Mouse (Mus musculus) spleen, adult 18-20 months (tissue): ENCODE results near the gene Fam222b.

ENCODE experiments used
- DNase-seq, 2 experiments: peaks; one replicate each; pipeline ENCODE4 v3.0.0; 2022; ENCODE audit warnings: mixed read lengths in 2 of 2

The Fam222b gene

GRCm38 (mm10) chr11:78166161-78166560 lies 71.7 kb downstream of the Fam222b start:
- no peak for DNase-seq

GRCm38 (mm10) chr11:78166640-78167039 lies 72.2 kb downstream of the Fam222b start:
- no peak for DNase-seq

- no peak for DNase-seq
Measured at GRCm38 (mm10) chr11:78167257-78167959, 72.9 kb downstream of the Fam222b start.

DNA sequence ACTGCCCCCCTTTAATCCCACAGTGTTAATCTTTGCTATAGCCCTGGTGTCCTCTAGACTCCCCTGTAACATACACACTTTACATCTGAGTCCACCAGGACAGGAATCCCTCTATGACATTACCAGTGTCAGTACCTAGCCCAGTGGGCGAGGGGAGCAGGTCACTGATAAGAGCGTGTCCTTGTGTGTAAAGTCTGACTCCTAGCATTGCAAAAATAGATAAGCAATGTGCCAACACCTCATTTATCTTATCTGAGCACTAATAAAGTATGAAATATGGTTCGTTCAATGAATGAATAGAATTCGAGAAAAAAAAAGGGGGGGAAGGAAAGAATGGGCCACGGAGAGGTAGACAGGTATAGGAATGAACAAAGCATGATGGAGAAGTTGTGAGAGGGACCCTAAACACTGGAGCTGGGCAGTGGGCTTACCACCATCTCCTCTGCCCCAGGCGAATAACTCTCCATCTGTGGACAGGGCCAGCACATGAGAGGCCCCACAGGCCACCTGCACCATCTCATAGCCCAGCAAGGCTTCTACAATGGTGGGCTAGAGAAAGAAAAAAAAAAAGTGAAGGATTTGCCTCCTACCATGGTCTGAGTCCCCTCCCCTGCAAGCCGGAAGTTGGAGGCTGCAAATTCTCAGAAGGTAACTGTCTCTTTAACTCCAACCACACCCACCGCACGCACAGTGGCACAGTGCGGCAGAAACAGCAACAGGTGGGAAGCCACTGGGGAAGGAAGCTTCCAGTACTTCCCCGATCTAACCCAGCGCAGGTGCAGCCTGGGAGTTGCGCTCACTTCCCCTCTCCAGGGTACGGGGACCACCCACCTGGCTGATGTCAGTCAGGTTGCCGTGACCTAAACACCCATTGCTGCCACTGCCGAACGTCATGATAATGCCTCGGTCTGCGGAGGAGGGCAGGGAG lies 74.3 kb downstream of the Fam222b start:
- DNase-seq = peak; percentile 58 to 64

GRCm38 (mm10) chr11:78170306-78170705 lies 75.8 kb downstream of the Fam222b start:
- no peak for DNase-seq

GRCm38 (mm10) chr11:78171328-78171727 lies 76.9 kb downstream of the Fam222b start:
- DNase-seq = no peak

GRCm38 (mm10) chr11:78172034-78172747 lies 77.7 kb downstream of the Fam222b start:
- no peak for DNase-seq

DNA sequence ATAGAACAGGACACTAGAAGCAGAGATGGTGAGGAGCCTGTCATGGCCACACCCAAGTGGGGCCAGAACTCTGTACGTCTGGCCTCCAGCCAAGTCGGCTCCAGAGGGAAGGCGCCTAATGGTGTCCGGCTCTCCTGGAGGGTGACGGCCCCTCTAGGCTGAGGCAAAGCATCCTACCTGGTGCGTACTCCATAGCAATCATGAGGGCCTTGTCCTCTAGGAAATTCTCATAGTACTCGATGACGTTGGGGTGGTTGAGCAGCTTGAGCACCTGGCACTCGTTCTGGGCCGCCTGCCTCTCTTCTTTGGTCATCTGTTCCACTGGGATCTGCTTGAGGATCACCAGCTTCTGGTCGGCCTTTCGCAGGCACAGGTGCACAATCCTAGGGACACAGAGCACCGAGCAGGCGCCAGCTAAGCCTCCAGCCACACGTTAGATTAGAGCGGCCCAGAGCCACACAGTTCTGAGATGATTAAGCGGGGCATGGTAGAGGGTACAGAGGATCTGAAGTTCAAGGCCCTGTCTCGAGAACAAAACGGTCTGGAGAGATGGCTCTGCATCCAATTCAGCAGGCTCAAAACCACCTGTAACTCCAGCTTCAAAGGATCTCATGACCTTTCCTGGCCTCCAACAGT lies 78.4 kb downstream of the Fam222b start:
- no peak for DNase-seq

- DNase-seq = no peak
Measured at GRCm38 (mm10) chr11:78174506-78174905, 80.0 kb downstream of the Fam222b start.

- no peak for DNase-seq
Measured at GRCm38 (mm10) chr11:78175771-78176401, 81.4 kb downstream of the Fam222b start.

GRCm38 (mm10) chr11:78176402-78176862 lies 82.0 kb downstream of the Fam222b start, which contains the start of the genes Nek8 and Tlcd1:
TSS of gene Nek8 (minus strand) at chr11:78176675.
TSS of gene Tlcd1 (plus strand) at chr11:78176711.
- peak; percentile 89 to 96 for DNase-seq

GRCm38 (mm10) chr11:78176905-78177331 lies 82.5 kb downstream of the Fam222b start:
- DNase-seq = no peak

DNA sequence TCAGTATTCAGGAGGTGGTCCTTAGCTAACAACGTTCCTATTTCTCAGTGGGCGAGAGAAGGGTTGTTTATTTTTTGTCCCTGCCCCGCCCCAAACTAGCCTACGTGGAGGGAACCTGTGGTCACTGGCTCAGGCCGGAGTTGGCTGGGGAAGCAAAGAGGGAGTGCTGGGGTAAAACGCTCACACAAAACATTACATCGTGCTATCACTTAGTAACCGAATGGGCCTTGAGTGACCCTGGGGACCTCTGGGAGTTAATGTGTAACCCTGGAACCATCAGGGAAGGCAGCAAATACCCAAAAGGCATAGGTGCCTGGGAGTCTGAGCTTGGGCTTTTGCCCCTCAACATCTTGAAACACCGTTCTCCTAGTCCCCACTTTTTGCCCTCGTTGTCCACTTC lies 83.0 kb downstream of the Fam222b start:
- no peak for DNase-seq

DNA sequence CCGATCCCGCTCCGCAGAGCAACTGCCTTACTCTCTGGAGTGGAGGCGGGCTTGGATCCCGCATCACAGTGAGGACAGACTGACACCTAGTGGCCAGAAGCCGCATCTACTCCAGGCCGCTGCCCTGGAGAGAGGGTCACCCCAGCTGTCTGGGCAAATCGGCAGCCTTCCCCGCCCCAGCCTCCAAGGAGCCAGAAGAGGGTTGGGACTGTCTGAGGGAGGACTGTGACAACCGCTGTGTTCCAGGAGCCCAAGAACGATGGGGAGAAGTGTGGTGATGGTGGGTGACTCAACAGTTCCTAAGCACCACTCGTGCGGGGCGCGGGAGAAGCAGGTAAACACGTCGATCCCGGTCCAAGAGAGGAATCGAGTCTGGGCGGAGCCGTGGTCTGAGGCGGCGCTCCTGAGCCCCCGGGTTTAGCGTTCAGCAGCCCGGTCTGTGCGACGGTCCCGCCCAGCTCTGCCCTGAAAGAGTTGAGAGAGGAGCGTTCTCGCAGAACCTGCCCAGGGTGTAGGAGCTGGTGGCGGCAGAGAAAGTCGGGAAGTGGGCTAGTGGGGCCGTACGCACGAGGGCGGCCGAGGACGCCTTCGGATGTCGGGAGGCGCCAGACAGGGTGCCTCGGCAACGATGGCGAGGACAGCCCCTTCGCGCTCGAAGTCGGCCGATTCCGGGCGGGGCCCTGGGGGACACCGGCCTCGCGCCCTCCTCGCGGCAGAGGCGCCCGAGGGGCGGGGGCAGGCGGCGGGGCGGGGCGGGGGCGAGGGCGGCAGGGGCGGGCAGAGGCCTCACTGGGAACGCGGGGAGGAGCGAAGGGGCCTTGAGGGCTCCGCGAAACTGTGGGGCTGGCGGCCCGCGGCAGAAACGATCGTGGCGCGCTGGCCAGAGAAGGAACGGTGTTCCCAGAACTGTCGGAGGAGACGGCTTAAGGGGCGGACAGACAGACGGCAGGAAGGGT lies 83.7 kb downstream of the Fam222b start:
- peak; percentile 84 to 91 for DNase-seq

GRCm38 (mm10) chr11:78178859-78179437 lies 84.5 kb downstream of the Fam222b start:
- no peak for DNase-seq

GRCm38 (mm10) chr11:78179438-78179999 lies 85.1 kb downstream of the Fam222b start:
- DNase-seq = no peak

- DNase-seq = no peak
Measured at GRCm38 (mm10) chr11:78180081-78180761, 85.8 kb downstream of the Fam222b start.

- no peak for DNase-seq
Measured at GRCm38 (mm10) chr11:78181830-78182357, 87.4 kb downstream of the Fam222b start.

- no peak for DNase-seq
Measured at GRCm38 (mm10) chr11:78182450-78182849, 88.0 kb downstream of the Fam222b start.
